Mouse (Mus musculus): ENCODE results near the gene Atoh7. TPM values are rescaled to one million over a fixed set of nuclear protein-coding genes. Genes with fewer than 3 reads are reported as not detected.
A peak's percentile ranks its signal among the peaks of the same experiment; 100 is the strongest.

The Atoh7 gene
- total and polyA plus RNA-seq, 2 experiments, result not detected

DNA sequence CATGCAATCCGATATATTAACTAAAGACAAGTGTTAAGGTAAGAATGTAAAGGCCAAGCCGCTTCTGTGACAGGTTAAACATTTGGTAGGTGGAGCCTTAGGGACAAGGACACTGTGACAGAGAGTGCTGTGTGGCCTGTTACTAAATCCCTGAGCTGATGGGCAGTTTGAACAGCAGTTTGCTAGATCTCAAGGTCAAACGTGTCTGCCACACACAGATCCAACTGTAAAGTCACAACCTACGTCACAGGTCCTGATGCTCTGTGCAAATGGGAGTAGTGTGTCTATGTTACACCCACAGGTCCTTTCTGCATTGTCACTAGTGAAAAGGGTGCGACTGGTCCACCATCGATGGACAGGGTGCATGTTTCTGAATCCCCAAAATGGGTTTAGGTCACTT is 32.9 kb downstream of the Atoh7 start:
- H3K4me1 ChIP-seq (ENCODE audit: control insufficient read depth, insufficient read depth, low read length), result no peaks in the 10 kb centered on the region
- no peak overlapping the region for H3K4me3 ChIP-seq (ENCODE audit: insufficient read depth, low read depth, low read length)
- no peak overlapping the region for H3K27ac ChIP-seq (replicated peaks; ENCODE audit: insufficient read depth, low read depth, low read length)
- 78% methylated on average over 6 of the region's 6 CpGs for WGBS
- no peak for DNase-seq (ENCODE audit: extremely low read depth, low read depth, low spot score)
- no peaks in the 10 kb centered on the region for H3K27me3 ChIP-seq (ENCODE audit: control insufficient read depth, insufficient read depth, low read length)
- H3K79me2 ChIP-seq (ENCODE audit: control insufficient read depth, insufficient read depth, low read length), result no peaks in the 10 kb centered on the region
- TF ChIP-seq POLR2A (IDR thresholded peaks at IDR 0.05; ENCODE audit: extremely low read depth, insufficient read depth, low read length), result no peak
- no peak for TF ChIP-seq CTCF (IDR thresholded peaks at IDR 0.05; ENCODE audit: low read depth, low read length)
- H3K36me3 ChIP-seq (ENCODE audit: control insufficient read depth, insufficient read depth, low read length), result no peaks in the 10 kb centered on the region
- no peak overlapping the region for H3K9ac ChIP-seq (ENCODE audit: low read depth, low read length)

DNA sequence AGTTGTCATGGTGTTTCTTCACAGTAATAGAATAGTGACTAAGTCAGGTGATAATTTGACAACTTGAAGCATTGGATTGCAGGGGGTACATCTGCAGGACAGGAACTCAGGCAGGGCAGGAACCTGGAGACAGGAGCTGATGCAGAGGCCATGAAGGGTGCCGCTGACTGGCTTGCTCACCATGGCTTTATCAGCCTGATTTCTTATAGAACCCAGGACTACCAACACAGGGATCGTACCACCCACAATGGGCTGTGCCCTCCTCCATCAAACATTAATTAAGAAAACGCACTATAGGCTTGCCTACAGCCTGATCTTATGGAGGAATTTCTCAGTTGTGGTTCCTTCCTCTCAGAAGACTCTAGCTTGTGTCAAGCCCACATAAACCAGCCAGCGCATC is 33.9 kb downstream of the Atoh7 start:
- no peak for TF ChIP-seq POLR2A (IDR thresholded peaks at IDR 0.05; ENCODE audit: extremely low read depth, insufficient read depth, low read length)
- no peak for TF ChIP-seq CTCF (IDR thresholded peaks at IDR 0.05; ENCODE audit: low read depth, low read length)

DNA sequence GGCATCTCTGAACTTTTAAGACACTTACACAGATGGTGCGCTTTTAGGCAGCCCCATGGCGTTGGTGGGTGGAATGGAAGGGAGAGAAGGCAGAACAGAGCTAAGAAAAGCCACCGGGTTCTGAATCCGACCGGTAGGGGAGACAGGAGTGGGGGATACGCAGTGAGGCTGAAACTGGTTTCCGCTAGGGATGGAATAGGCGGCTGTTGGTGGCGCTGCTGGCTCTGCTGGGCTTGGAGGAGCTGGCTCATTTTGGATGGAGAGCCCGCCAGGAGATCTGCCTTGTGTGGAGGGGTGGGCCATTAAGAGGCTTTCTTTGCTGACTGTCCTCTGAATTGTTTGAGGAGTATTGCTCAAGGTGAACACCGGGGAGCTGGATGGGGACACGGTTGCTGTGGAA is 36.2 kb downstream of the Atoh7 start:
- Histone ChIP-seq H3K4me1 (ENCODE audit: control insufficient read depth, insufficient read depth, low read length) (no peaks in the 10 kb centered on the region), H3K27ac (replicated peaks; ENCODE audit: insufficient read depth, low read depth, low read length) (no peak overlapping the region), H3K79me2 (ENCODE audit: control insufficient read depth, insufficient read depth, low read length) (no peaks in the 10 kb centered on the region), H3K36me3 (ENCODE audit: control insufficient read depth, insufficient read depth, low read length) (no peaks in the 10 kb centered on the region), H3K27me3 (ENCODE audit: control insufficient read depth, insufficient read depth, low read length) (no peaks in the 10 kb centered on the region), H3K4me3 (ENCODE audit: insufficient read depth, low read depth, low read length) (no peak overlapping the region), H3K9ac (ENCODE audit: low read depth, low read length) (no peak overlapping the region)
- DNase-seq (ENCODE audit: extremely low read depth, low read depth, low spot score), result no peak
- TF ChIP-seq POLR2A (IDR thresholded peaks at IDR 0.05; ENCODE audit: extremely low read depth, insufficient read depth, low read length), result no peak
- no peak for TF ChIP-seq CTCF (IDR thresholded peaks at IDR 0.05; ENCODE audit: low read depth, low read length)
- WGBS, result 71% methylated on average over 12 of the region's 12 CpGs

More for the DNA sequence above, 33.9 kb downstream of the Atoh7 start:
- Histone ChIP-seq H3K27ac (replicated peaks; ENCODE audit: insufficient read depth, low read depth, low read length) (no peak overlapping the region), H3K36me3 (ENCODE audit: control insufficient read depth, insufficient read depth, low read length) (no peaks in the 10 kb centered on the region), H3K79me2 (ENCODE audit: control insufficient read depth, insufficient read depth, low read length) (no peaks in the 10 kb centered on the region), H3K9ac (ENCODE audit: low read depth, low read length) (no peak overlapping the region), H3K4me3 (ENCODE audit: insufficient read depth, low read depth, low read length) (no peak overlapping the region), H3K4me1 (ENCODE audit: control insufficient read depth, insufficient read depth, low read length) (no peaks in the 10 kb centered on the region), H3K27me3 (ENCODE audit: control insufficient read depth, insufficient read depth, low read length) (no peaks in the 10 kb centered on the region)
- WGBS, result 89% methylated on average over 4 of the region's 4 CpGs
- no peak for DNase-seq (ENCODE audit: extremely low read depth, low read depth, low spot score)

DNA sequence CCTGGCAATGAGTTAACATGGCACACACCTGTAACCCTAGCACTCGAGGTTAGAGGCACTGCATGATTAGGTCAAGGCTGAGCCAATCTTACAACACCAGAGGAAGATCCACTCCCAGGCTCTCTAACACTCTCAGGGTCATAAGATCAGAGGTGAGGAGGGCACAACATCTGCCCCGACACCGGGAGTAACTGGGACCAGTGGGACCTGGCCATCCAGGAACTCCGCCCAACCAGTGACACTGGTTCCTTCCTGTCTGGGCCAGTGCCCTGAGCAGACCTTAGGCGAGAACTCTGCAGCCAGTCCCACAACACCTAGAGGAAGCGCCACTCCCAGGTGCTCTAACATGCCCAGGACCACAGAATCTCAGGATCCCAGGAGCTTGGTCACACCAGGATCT is 37.0 kb downstream of the Atoh7 start:
- Histone ChIP-seq H3K79me2 (ENCODE audit: control insufficient read depth, insufficient read depth, low read length) (no peaks in the 10 kb centered on the region), H3K9ac (ENCODE audit: low read depth, low read length) (no peak overlapping the region), H3K27me3 (ENCODE audit: control insufficient read depth, insufficient read depth, low read length) (no peaks in the 10 kb centered on the region), H3K4me3 (ENCODE audit: insufficient read depth, low read depth, low read length) (no peak overlapping the region), H3K4me1 (ENCODE audit: control insufficient read depth, insufficient read depth, low read length) (no peaks in the 10 kb centered on the region), H3K36me3 (ENCODE audit: control insufficient read depth, insufficient read depth, low read length) (no peaks in the 10 kb centered on the region), H3K27ac (replicated peaks; ENCODE audit: insufficient read depth, low read depth, low read length) (no peak overlapping the region)
- TF ChIP-seq POLR2A (IDR thresholded peaks at IDR 0.05; ENCODE audit: extremely low read depth, insufficient read depth, low read length) (no peak), CTCF (IDR thresholded peaks at IDR 0.05; ENCODE audit: low read depth, low read length) (no peak)
- 70% methylated on average over 6 of the region's 6 CpGs for WGBS
- peak; percentile 32 for DNase-seq (ENCODE audit: extremely low read depth, low read depth, low spot score)

DNA sequence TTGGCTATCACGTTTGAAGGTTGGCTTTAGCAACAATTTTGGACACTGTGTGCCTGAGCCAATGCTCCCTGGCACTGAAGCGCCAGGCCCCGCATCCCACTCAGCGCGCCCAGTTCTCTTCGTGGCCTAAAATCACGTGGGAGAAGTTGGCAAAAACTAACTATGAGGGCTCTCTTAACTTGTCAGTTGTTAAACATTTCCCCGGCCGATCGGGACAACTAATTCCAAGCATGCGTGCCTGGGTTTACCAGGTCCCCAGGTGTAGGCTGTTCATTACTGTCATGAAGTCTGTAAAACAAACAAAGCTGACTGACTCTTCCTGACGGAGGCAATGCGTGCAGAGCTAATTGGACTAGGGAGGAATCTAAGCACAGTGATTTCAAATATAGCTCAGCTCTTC is 43.2 kb downstream of the Atoh7 start:
- Histone ChIP-seq H3K4me1 (ENCODE audit: control insufficient read depth, insufficient read depth, low read length) (no peaks in the 10 kb centered on the region), H3K36me3 (ENCODE audit: control insufficient read depth, insufficient read depth, low read length) (no peaks in the 10 kb centered on the region), H3K79me2 (ENCODE audit: control insufficient read depth, insufficient read depth, low read length) (no peaks in the 10 kb centered on the region), H3K27me3 (ENCODE audit: control insufficient read depth, insufficient read depth, low read length) (no peaks in the 10 kb centered on the region), H3K9ac (ENCODE audit: low read depth, low read length) (no peak overlapping the region), H3K4me3 (ENCODE audit: insufficient read depth, low read depth, low read length) (no peak overlapping the region), H3K27ac (replicated peaks; ENCODE audit: insufficient read depth, low read depth, low read length) (no peak overlapping the region)
- no peak for TF ChIP-seq CTCF (IDR thresholded peaks at IDR 0.05; ENCODE audit: low read depth, low read length)
- TF ChIP-seq POLR2A (IDR thresholded peaks at IDR 0.05; ENCODE audit: extremely low read depth, insufficient read depth, low read length), result no peak
- 92% methylated on average over 13 of the region's 13 CpGs for WGBS
- DNase-seq (ENCODE audit: extremely low read depth, low read depth, low spot score), result no peak

Other genes with a start within 250 kb of the Atoh7 start
- gene Tet1, start 190.7 kb upstream of the Atoh7 start, total RNA-seq (2014; rRNA removed), result 0.18 and 0.47 TPM in 2 replicates
- gene Tet1, start 190.7 kb upstream of the Atoh7 start, polyA plus RNA-seq (2012; rRNA removed), result 0.05 and 0.11 TPM in 2 replicates
- gene Slc25a16, start 179.0 kb upstream of the Atoh7 start, total RNA-seq (2014; rRNA removed), result 41.8 and 42.8 TPM in 2 replicates
- 49.0 and 66.2 TPM in 2 replicates for gene Slc25a16, start 179.0 kb upstream of the Atoh7 start, polyA plus RNA-seq (2012; rRNA removed)
- gene Dna2, start 152.6 kb upstream of the Atoh7 start, total RNA-seq (2014; rRNA removed), result 6.4 and 11.2 TPM in 2 replicates
- 4.9 and 6.5 TPM in 2 replicates for gene Dna2, start 152.6 kb upstream of the Atoh7 start, polyA plus RNA-seq (2012; rRNA removed)
- gene Rufy2, start 119.4 kb upstream of the Atoh7 start, total RNA-seq (2014; rRNA removed), result 2.9 and 3.8 TPM in 2 replicates
- 0.78 and 0.83 TPM in 2 replicates for gene Rufy2, start 119.4 kb upstream of the Atoh7 start, polyA plus RNA-seq (2012; rRNA removed)
- gene Hnrnph3, start 75.4 kb upstream of the Atoh7 start, total RNA-seq (2014; rRNA removed), result 12.9 and 14.4 TPM in 2 replicates
- 3.9 and 4.5 TPM in 2 replicates for gene Hnrnph3, start 75.4 kb upstream of the Atoh7 start, polyA plus RNA-seq (2012; rRNA removed)
- 115 and 119 TPM in 2 replicates for gene Pbld2, start 75.3 kb upstream of the Atoh7 start, total RNA-seq (2014; rRNA removed)
- 90.8 and 106 TPM in 2 replicates for gene Pbld2, start 75.3 kb upstream of the Atoh7 start, polyA plus RNA-seq (2012; rRNA removed)
- gene Pbld1, start 39.5 kb upstream of the Atoh7 start, total RNA-seq (2014; rRNA removed), result 226 and 238 TPM in 2 replicates
- 166 and 174 TPM in 2 replicates for gene Pbld1, start 39.5 kb upstream of the Atoh7 start, polyA plus RNA-seq (2012; rRNA removed)
- gene Mypn, start 104.3 kb downstream of the Atoh7 start, total RNA-seq (2014; rRNA removed), result under 0.01 TPM in 1 of 2 replicates, not detected in the other
- gene Mypn, start 104.3 kb downstream of the Atoh7 start, polyA plus RNA-seq (2012; rRNA removed), result 0.12 TPM in 1 of 2 replicates, not detected in the other
- 58.5 and 62.2 TPM in 2 replicates for gene Herc4, start 144.2 kb downstream of the Atoh7 start, total RNA-seq (2014; rRNA removed)
- 8.3 and 9.0 TPM in 2 replicates for gene Herc4, start 144.2 kb downstream of the Atoh7 start, polyA plus RNA-seq (2012; rRNA removed)